Mouse (Mus musculus) erythroblast, embryonic 14.5 days (primary cell): ENCODE data around the gene Prss27.

Experiments used
- GATA1 ChIP-seq: IDR thresholded peaks from 2 replicates; pipeline ENCODE4 v1.6.1; 2012; ENCODE audit warnings: low read length, inconsistent platforms, mixed read lengths
- TAL1 ChIP-seq: IDR thresholded peaks from 3 replicates; pipeline ENCODE4 v1.6.1; 2012; ENCODE audit warnings: low read length, inconsistent platforms, mixed read lengths

DNA sequence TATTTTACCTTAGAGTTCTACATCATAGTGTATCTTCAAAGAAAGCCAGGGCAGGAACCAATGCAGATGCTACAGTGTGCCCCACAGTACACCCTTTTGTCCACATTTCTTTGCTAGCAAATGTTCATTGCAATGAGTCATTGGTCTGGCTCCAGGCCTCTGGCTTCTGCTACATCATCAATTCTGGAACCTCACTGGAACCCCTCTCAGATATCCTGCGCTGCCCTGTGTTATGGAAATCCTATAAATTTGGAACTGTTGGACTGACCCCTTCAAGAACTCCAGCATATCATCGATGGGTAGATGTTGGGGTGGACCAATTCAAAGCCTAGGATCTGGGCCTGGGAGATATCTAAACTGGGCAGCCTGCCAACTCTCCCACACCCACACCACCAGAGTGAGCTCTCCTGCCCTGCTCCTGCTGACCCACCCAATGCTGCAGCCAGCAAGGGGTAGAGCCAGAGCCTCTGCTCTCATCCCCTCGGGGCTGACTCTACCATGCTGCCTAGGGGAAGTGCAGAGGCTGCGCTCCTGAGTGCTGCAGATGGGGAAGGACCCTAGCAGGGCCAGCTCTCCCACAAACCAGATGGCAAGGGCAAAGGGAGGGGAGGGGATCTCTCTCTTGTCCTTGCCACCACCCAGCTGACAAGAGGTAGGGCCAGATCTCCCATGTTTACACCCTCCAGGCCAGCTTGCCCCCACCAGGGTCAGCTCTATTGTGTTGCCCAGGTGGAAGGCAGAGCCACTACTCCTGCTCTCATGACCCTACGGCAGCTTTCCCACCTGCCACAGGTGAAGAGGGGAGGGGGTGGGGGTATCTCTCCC is 16.4 kb upstream of the Prss27 start:
- TF ChIP-seq GATA1 = no peak
- no peak for TF ChIP-seq TAL1
